Mouse (Mus musculus) megakaryocyte progenitor cell, adult 5-6 weeks (primary cell): ENCODE measurements around the gene 1700007K13Rik. TPM values are rescaled to one million over a fixed set of nuclear protein-coding genes. Genes with fewer than 3 reads are reported as not detected.
A peak's percentile ranks its signal among the peaks of the same experiment; 100 is the strongest.
"Not testable (repeated sequence)": the region's sequence is repeated elsewhere in the genome, so short reads cannot be mapped to it uniquely, and the experiment has no call there.

Experiments
- ATAC-seq: replicated peaks from 2 replicates; pipeline ENCODE4 v1.8.0; 2016; ENCODE audit warnings: mild to moderate bottlenecking, moderate TSS enrichment, inconsistent platforms; ENCODE audit not compliant: poor library complexity
- total RNA-seq, 2 experiments: library from RNA; stranded (forward) in 1 of 2; stranded (reverse) in 1 of 2; fragments of 157-497, 149-512 nt in 1 of 2; fragments of 200-1000 nt in 1 of 2; gene quantifications; 2 replicates each; pipeline versions ENCODE4 v1.2.3 to v1.2.4; 2015 to 2017

1700007K13Rik gene
- total RNA-seq (2015) (not detected in 2 replicates), total RNA-seq (2017) (not detected in 2 replicates)

DNA sequence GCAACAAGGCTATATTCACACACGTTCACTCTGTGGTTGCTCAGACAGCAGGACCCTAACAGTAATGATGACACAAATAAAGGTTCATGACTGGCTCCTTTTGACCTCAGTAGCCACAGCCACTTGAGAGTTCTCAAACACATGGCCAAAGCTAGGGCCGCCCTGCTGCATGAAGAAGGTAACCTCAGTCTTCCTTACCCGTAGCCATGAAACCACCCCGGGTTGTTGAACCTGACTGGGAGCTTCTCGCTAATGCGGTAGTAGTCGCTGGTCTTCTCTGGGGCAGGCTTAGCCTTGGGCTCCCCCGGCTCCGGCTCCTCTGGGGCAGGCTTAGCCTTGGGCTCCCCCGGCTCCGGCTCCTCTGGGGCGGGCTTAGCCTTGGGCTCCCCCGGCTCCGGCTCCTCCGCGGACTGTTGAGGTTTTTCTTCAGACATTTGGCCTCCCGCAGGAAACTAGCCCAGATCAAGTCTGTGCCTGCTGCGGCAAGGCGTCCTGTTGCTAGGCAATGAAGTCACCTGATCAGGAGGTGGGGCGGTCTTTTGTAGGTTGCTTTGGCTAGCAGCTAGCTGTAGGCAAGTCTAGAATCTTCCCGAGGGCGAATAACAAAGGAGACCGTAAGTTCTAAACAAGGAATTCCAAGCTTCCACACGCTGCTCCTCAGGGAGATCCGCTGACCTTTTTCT, at the start of gene 1700007K13Rik:
Gene 1700007K13Rik (minus strand): TSS at position 497 of the 683 bp plus-strand sequence.
- ATAC-seq: peak; percentile 58; the same call in 1 of the 2 replicates

DNA sequence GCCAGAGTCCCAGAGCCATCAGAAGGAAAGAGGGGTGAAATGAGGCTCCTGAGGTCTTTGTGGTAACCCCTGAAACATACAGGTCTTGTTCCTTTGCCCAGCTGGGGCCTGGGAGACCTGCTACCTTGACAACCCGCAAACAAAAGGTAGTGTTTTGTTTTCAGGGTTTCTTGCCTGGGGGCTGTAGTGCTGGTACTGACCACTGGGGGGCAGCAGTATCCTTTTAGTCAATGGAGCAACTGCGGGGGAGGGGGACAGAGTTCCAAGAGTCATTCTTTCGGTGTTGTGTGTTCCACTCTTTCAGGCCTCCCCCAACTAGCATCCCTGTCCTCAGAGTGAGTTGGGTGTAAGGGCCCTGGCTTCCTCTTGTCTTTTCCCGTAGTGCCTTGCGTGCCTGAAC, 48.4 kb upstream of the 1700007K13Rik start:
- ATAC-seq: peak; percentile 75

DNA sequence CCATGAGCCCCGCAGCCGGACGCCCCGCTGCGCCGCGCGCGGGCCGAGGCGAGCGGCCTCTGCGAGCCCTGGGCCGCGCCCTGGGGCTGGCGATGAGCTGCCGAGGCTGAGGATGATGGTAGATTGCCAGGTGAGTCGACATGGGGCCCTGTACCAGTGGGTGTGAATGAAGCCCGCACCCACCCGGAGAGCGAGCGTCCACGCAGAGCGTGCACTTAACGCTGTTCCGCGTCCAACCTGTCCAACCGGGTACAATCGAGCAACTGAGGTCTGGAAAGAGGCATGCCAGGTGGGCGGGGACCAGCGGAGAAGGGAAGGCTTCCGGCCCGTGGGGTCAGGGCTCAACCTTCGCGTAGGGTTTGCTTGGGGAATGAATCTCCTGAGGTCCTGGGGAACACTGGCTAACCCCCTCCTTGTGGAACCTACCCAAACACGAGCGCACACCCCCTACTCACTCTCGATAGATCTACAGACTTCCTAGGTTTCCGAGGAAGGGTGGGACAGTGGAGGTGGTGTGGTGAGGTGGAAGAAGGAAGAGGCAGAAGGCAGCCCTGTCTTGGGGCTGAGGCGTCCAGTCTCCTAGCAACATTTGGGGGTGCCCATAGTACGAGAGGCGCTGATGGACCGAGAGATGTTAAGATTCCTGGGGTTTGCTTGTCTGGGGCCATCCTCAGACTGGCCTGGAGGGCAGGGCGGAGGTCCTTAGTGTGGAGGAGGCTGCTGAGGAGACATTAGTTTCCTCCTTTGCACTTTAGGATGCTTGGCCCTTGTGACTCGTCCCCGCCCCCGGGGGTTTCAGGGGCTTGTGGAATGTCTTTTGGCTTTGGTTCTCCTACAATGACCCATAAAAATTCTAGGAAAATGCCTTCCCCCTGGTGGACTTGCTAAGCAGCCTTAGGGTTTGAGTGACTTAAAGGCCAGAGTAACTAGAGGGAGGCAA, 47.6 kb upstream of the 1700007K13Rik start:
- 0 out of 2 replicates have a peak, but pooled peaks have one; percentile 4 for ATAC-seq

GRCm38 (mm10) chr2:28512798-28513401, 46.8 kb upstream of the 1700007K13Rik start, which contains the start of gene Ralgds:
Gene Ralgds (plus strand): TSS chr2:28513125.
- no peak for ATAC-seq

DNA sequence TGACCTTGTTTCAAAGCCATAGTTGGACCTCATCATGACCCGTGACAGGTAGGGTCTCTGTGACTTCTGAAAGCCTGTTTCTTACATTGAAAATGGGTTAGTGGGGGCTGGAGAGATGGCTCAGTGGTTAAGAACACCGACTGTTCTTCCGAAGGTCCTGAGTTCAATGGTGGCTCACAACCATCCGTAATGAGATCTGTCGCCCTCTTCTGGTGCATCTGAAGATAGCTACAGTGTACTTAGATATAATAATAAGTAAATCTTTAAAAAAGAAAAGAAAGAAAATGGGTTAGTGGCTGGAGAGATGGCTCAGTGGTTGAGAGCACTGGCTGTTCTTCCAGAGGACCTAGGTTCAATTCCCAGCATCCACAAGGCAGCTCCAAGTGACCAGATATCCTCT, 45.5 kb upstream of the 1700007K13Rik start:
- ATAC-seq: not testable (repeated sequence)

DNA sequence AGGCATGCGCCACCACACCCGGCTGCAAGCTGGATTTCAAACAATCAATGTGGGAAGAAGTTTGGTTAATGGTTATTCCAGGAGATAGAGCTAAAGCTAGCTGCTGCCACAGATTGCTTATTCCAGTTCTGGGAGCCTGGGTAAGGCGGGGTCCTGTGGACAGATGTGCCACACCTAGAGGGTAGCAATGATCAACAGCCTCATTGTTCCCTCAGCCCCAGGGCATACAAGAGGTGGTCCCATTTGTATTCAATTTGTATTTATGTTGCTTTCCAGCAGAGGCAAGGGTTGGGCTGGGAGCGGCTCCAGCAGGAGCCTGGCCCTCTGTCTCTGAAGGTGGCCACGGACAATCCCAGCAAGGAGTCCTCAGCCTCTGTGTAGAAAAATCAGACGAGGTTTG, 40.2 kb upstream of the 1700007K13Rik start:
- no peak for ATAC-seq

GRCm38 (mm10) chr2:28505795-28506194, 39.7 kb upstream of the 1700007K13Rik start, which contains the start of gene Gm10134:
Gene Gm10134 (plus strand): TSS chr2:28506095.
- no peak for ATAC-seq

DNA sequence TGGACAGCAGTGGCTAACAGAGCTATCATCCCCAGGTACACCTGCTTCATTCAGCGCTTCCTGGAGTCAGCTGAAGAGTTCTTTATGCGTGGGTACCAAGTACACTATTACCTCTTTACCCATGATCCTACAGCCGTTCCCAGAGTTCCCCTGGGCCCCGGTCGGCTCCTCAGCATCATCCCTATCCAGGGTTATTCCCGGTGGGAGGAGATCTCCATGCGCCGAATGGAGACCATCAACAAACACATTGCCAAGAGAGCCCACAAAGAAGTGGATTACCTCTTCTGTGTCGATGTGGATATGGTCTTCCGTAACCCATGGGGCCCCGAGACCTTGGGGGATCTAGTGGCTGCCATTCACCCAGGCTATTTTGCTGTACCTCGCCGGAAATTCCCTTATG, 38.5 kb upstream of the 1700007K13Rik start:
- no peak for ATAC-seq

DNA sequence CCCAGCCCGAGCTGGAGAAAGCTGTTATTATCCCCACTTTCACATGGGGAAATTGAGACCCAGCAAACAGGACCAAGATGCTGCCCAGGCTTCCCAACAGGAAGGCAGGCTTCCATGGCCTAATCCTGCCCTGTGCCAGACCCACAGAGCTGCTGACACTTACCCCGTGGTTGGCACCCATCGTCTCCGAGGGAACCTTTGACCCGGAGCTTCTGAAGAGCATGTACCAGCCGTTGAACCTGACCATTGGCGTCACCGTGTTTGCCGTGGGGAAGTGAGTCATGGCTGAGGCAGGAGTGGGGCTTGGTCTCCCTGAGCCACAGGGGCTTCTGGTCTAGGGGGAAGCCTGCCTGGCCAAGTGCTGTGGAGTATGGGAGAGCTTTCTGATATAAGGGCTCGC, 36.9 kb upstream of the 1700007K13Rik start:
- ATAC-seq: no peak

DNA sequence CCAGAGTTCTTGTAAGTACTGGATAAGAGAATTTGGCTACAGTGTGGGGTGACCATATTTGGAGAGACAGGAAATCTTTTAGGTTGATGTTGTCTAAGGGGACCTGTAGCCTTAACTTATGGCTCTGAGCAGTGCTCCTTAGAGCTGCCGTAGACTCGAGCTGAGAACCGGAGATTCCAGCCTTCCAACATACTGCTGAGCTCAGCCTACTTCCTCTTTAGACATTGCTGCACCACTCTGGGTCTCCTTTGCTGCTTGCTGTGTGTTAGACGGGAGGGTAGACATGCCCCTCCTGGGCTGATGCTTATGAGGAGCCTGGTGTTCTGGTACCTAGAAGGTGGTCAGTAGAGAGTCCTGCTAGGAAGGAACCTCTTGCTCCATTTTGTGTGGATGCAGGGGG, 32.3 kb upstream of the 1700007K13Rik start:
- ATAC-seq: 0 out of 2 replicates have a peak, but pooled peaks have one; percentile 44

DNA sequence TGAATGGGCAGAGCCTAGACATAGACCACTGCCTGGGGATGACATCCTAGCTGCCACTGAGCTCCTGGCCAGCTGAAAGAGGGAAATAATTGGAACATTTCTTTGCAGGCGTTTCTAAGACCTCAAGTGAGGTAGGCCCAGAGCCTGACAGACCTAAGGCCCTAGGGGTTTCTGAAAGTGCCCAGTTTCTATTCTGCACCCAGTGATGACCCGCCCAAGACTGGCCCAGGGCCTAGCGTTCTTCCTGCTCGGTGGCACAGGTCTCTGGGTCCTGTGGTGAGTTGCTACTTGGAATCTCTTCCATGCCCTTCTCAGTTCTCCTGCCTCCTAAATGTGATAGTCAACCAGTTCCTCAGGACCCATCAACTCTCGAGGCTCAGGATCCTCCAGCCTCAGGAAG, 31.4 kb upstream of the 1700007K13Rik start:
- ATAC-seq: no peak

DNA sequence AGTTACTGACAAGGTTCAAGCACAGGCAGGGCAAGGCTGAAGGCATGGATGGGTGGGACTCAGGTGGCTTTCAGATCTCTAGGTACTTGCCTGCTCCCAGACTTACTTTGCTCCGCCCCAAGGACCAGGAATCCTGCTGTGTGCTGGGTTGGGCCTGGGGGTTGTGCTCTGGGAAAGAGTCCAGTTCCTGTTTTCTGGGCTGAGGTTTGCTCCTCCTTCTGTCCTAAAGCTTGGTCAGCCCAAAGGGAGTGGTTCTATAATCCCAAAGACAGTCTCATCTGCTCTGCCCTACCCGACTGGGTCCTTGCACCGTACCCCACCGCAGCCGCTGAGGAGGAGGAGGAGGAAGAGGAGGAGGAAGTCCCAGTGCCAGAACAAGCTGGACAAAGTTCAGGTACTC, 30.5 kb upstream of the 1700007K13Rik start, which contains the start of gene Gbgt1:
Gene Gbgt1 (plus strand): TSS at position 221 of the 400 bp plus-strand sequence.
- ATAC-seq: no peak

- no peak for ATAC-seq
Observed at GRCm38 (mm10) chr2:28495801-28496595, 29.9 kb upstream of the 1700007K13Rik start.

DNA sequence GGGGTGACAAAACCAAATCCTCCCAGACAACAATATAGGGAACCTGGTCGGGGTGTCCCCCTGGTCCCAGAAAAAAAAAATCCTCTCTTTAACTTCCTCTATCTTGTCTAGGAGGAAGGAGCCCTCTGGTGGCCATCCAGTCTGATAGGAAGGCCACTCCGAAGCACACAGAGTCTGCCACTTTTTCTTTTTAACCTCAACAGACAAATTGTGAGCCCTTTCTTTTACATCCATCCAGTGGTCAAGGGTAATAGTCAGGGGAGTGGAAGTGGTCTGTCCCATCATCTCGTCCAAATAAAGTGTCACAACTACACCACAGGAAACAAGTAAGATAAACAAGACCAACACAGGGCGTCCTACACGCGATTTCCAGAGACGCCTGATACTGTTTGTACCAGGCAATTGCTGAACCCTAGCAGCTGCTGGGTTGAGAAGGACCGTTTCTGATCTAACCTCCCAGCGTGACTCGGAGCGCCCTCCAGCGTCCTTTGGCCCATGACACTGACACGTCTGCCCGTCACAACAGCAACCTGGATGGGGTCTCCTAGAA, 29.1 kb upstream of the 1700007K13Rik start:
- peak; percentile 84 for ATAC-seq

- no peak for ATAC-seq
Observed at GRCm38 (mm10) chr2:28494521-28494920, 28.4 kb upstream of the 1700007K13Rik start.

GRCm38 (mm10) chr2:28483861-28484260, 17.7 kb upstream of the 1700007K13Rik start:
- ATAC-seq: no peak

GRCm38 (mm10) chr2:28479208-28480204, 13.4 kb upstream of the 1700007K13Rik start:
- no peak for ATAC-seq

DNA sequence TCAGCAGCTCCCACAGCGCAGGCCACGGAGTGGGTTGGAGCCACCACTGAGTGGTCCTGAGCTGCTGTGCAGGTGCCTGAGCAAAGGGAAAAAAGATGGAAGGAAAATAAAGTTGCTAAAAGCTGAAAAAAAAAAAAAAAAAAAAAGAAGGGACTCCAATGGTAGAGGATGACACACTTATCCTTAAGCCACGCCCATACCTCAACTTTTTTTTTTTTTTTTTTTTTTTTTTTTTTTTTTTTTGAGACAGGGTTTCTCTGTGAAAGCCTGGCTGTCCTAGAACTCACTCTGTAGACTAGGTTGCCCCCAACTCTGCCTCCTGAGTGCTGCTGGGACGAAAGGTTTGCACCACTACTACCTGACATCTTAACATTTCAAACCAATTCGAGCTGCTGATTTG, 11.9 kb upstream of the 1700007K13Rik start:
- ATAC-seq: not testable (repeated sequence)

- not testable (repeated sequence) for ATAC-seq
Observed at GRCm38 (mm10) chr2:28472011-28472410, 5.9 kb upstream of the 1700007K13Rik start.
